Mouse (Mus musculus): ENCODE results near the gene Ninj2. TPM values are rescaled to one million over a fixed set of nuclear protein-coding genes. Genes with fewer than 3 reads are reported as not detected.

Ninj2 gene
- total RNA-seq (2023; ENCODE audit: inconsistent age) = not detected in 4 replicates

DNA sequence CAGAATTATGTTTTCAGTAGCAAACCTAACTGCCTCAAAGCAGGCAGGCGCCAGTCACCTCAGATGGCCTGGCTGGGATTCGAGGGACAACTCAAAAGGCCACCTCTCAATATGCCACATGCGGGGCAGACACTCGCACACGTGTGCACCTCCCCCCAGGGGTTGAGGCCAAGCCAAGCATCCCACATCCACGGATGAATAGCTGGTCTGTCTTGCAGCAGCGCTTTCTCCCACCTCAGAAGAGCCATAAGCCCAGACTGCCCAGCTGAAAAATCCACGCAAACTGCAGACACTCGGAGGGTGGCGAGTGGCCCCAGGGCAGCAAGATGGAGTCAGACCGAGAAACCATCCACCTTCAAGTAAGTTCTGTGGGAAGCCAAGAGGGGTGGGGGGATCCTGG is at the start of gene Ninj2:
Ninj2 (plus strand) TSS at position 251 of the 400 bp plus-strand sequence.

Other genes starting within 250 kb of the Ninj2 start
- gene Erc1, start 245.2 kb upstream of the Ninj2 start, total RNA-seq (2023; ENCODE audit: inconsistent age) = 11.4 to 12.5 TPM (median 11.9 TPM) in 4 replicates
- gene Rad52, start 190.7 kb upstream of the Ninj2 start, total RNA-seq (2023; ENCODE audit: inconsistent age) = 20.9 to 22.7 TPM (median 22.2 TPM) in 4 replicates
- 287 to 325 TPM (median 312 TPM) in 4 replicates for gene Wnk1, start 54.7 kb upstream of the Ninj2 start, total RNA-seq (2023; ENCODE audit: inconsistent age)
- gene D330020A13Rik, start 201.0 kb downstream of the Ninj2 start, total RNA-seq (2023; ENCODE audit: inconsistent age) = not detected in 4 replicates
- gene B4galnt3, start 201.2 kb downstream of the Ninj2 start, total RNA-seq (2023; ENCODE audit: inconsistent age) = not detected in 4 replicates